Mouse (Mus musculus): Measurements from ENCODE around the gene Plekha6.
A peak's percentile ranks its signal among the peaks of the same experiment; 100 is the strongest.
"Not testable (repeated sequence)": the region's sequence is repeated elsewhere in the genome, so short reads cannot be mapped to it uniquely, and the experiment has no call there.

Plekha6 gene

DNA sequence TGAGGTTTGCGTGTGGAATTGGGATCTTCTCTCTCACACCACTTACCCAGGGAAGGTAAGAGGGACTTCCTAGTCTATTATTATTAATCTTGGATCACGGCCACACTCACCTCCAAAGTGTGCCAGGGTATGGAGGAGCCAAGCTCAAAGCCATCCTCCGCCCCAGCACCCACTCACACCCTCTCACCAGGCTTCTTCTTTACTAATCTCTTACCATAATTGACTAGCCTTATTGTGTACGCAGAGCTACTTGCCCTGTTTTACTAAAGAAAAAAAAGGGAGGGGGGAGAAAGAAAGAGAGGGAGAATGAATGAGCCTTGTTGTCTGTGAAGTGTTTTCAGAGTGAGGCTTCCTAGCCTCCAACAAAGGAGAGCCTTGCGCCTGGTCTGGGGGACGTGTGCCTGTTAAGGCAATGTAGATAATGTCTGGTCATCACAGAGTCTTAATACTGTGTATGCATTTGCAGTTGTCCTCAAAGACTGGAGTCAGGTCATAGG lies 164.3 kb downstream of the Plekha6 start:
- no peak for DNase-seq

DNA sequence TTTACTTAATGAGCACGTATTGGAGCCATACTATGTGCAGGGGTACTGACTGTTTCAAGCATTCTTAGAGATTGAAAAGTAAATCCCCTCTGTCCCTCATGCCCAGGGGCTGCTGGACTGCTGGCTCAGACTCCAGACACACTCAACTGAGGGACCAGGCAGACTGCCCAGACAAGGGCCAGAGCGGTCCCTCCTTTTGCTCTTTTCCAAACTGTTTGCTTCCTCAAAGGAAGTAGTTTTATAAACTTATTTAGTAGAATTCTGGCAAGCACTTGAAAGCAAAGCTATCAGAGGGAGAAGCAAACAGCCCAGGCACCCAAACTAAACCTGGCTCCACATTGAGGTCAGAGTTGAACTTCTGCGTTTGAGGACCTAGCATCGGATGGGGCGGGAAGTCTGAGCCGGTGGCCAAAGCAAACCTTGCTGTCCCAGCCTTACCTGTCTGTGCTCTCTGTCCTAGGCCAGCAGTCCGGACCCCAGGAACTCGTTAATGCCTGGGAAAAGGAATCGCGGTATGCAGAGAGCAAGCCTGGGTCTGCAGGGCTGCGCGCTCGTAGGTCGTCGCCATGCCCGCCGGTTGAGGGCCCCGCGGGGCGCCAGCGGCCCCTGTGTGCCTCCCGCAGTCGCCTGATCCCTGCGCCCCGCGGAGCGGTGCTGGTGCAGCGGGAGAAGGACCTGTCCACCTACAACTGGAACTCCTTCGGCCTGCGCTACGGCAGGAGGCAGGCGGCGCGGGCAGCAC lies 165.1 kb downstream of the Plekha6 start:
- peak; percentile 50 to 59 for DNase-seq

DNA sequence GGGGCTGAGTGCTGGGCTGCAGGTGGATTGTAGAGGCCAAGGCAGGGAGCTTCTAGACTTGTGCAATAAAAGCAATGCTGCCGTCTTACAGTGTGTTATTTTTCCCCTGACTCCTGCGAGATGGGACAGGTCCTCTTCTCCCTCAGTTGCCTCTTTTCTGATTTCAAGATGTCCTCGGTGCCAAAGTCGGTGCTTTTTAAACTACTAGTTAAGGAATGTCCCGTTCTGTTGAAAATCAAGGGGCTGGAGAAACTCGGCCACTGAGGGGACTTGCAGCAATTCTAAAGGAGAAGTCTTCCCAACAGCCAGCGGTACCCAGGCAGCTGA lies 165.6 kb downstream of the Plekha6 start:
- no peak for DNase-seq

DNA sequence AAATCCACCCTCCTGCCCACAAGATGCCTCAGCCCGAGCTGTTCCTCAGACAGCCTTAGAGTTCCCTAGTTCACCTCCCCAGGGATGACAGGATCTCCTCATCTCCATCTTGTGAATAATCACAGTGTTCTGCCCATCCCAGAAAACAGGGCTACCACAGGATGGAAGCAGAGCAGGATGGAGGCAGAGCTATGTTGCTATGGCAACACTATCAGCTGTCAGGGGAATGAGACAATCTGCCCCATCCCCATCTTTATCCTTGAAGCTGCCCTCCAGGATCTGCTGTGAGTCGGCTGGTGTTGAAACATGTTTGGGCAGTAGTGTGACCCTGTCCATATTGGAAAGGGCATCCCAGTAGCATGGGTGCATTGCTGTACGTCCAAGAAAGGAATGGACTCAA lies 167.1 kb downstream of the Plekha6 start:
- no peak for DNase-seq

DNA sequence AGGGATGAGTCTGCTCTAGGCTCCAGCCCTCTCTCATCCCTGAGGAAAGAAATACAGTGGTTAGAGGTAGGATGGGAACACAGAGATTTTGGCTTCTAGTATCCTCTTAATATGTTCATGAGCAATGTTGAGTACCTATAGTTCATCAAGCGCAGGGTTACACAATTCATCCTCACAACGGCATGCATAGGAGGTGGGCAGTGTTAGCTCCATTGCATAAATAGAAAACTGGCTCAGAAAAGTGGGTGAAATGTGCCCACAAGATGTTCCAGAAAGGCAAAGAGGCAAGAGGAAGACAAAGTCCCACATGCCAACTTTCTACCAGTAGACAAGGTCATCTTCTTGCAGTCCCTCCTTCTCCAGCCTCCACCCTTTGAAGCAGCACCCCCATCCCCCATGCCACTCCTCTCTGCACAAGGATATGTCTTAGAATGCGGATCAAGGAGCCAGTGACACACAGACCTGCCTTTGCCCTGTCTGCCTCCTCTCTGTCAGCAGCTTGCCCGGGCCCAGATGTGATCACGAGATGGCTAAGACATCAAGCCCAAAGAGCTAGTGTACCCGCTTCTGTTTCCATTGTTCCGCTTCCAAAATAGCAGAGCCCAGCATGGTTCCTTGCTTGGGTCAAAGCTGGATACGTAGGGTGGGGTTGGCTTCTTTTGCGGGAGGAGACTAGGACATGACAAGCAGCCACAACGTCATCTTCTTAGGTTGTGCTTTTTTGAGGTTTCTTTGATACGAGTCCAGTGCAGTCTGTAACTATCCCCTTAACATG lies 168.8 kb downstream of the Plekha6 start:
- no peak for DNase-seq

DNA sequence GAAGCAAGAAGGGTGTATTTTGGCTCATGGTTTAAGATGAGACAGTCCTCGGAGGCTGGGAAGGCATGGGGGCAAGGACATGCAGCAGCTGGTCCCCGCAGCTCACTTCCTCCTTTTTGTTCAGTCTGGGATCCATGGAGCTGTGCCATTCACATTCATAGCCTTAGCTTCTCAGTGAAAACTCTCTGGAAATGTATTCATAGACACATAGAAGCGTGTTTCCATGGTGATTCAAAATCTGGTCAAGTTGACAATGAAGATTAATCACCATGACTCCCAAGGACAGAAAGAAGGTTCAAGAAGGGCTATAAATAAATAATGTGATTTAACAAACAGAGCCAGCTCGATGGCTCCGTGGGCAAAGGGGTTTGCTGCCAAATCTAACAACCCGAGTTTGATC lies 169.9 kb downstream of the Plekha6 start:
- no peak for DNase-seq

DNA sequence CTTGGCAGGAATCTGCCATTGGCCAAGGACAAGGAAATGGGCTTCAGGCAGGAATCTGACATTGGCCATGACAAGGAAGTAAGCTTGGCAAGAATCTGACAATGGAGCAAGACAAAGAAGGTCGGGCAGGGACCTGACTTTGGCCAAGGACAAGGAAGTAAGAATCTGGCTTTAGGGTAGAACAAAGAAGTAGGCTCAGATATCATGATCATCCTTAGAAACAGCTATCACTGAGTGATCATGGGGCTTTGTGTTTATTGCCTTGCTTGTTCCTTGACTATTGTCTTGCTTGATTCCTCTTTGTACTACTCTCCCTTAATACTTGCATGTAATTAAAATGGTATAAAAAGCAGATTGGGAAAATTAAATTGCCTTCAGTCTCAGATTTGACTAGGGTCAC lies 176.4 kb downstream of the Plekha6 start:
- DNase-seq: not testable (repeated sequence)

DNA sequence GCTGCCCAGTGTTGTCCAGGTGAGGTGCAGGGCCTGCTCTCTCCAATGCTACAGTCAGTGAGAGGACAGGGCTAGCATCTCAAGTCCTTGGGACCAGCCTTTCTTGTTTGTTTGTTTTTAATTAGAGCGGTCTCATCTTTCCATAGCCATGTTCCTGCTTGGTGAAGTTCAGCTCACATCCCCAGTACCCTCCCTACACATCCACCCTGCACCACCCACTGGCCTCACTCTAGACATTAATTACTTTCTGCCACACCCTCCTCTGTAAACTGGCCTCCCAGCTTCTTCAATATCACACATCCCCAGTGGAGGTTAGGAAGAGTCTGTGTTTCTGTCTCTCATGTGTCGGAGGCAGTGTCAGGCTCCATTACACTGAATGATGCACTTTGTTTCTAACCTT lies 180.3 kb downstream of the Plekha6 start:
- no peak for DNase-seq

DNA sequence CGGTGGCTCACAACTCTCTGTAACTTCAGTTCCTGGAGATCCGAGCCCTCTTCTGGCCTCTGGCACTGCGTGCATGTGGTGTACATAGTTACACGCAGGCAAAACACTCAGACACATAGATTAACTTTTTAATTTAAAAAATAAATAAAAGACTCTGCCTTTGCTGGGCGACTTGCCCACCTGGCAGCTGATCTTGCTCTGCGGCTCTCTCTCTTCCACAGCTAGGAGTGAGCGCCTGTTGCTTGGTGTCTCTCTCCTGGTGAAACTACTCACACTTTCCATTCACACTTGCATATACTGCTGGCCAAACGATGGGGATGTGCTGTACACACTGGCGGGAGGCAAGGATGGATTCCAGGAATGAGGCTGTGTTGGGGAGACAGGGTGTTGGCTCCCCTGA lies 182.5 kb downstream of the Plekha6 start:
- DNase-seq: peak; percentile 28 to 32

DNA sequence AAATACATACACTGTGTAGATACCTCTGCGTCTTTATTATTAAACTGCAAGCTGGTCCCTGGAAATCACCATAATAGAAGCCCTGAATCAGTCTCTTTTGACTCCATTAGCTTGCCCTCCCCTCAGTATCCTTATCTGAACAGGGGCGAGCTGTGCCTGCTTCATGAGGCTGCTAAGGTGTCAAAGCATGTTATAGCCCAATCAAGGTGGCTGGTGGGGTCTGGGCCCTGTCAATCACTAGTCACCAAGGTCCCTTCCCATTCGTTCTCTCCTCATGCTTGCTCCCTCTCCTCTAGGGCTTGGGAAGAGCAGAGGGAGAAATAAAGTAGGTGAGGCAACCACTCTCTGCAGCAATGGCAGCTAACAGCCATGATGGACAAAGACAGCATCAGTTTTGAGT lies 183.2 kb downstream of the Plekha6 start:
- DNase-seq: no peak

DNA sequence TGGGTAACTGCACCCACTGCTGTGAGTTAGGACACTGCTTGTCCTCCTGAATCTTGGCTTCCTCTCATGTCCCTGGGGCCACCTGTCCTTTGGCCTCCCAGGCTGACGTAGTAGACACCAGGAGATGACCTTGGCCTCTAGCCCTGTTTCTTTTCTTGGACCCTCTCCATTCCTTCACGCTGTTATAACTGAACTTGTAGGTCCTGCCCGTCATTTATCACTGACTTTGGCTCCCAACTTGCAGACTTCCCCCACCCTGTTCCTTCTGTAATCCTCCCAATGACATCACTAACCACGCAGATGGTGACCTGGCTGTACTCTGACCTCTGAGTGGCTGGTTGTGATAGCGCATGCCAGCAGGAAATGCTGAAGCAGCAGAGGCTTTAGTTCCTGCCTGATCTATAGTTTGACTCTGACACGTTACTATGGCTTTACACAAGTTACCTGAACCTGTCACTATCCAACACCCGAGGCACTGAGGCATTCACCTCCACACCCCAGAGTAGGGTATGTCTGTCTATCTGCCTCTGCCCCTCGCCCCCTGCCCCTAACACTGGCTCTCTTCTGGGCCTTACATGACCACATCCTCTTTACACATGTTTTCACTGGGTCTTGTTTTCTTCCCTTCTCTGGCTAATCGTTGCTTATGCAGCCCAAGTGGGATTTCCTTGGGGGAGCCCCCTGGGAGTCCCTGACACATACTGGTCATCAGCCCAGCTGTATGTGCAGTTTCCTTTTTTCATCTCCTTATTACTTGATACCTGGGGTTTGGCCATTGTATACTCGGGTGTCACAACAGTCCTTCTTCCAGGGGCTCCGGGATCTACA lies 183.9 kb downstream of the Plekha6 start:
- peak; percentile 32 to 46 for DNase-seq

DNA sequence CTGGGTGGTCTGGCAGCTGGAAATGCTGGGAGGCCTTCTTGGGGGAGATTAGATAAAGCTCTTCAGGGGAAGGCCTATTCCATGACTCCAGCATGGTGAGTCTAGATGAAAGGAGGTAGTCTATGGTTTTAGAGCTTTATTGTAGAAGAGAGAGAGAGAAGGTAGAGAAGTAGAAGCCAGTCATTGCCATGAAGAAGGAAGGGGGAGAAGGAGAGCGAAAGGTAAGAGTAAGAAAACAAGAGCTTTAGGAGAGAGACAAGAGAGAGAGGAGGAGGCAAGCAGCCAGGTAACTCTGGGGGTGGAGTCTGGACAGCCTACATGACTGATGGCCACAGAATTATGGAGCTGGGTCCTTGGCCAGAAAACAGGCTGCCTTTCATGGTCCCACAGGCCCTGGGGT lies 186.2 kb downstream of the Plekha6 start, which contains the start of gene Ren1:
Ren1 (plus strand) TSS at position 301 of the 400 bp plus-strand sequence.
- DNase-seq: peak; percentile 32 to 39

DNA sequence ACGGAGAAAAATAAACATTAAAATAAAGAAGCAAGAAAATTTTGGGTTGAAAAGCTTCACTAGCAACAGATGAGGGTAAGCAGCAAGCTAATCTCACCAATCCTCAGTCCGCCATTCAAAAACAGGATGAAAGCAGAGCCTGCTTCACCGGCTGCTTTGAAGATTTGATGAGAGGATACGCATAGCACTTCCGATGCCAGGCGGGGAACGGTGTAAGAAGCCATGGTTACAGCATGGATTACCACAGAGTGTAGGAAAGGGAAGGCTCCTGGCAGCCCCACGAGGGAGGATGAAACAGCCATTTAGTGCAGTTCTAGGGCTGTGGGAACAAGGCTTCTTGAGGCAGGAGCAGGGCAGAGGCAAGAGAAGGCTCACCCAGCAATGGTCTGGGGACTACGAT lies 187.8 kb downstream of the Plekha6 start:
- no peak for DNase-seq

All from kidney, postnatal 4 days (tissue).